Mouse (Mus musculus): ENCODE results near the gene Gna14.

GRCm38 (mm10) chr19:16496016-16496415 lies 60.5 kb downstream of the Gna14 start:
- TF ChIP-seq GATA1 (IDR thresholded peaks at IDR 0.05; ENCODE audit: borderline replicate concordance, low read length) (no peak), FLI1 (IDR thresholded peaks at IDR 0.05; ENCODE audit: low read length) (no peak)
